Mouse (Mus musculus) G1E (cell line): ENCODE results near the gene Lama5. TPM values are rescaled to one million over a fixed set of nuclear protein-coding genes. Genes with fewer than 3 reads are reported as not detected.

ENCODE experiments used
- ATAC-seq: 2 replicates; pipeline ENCODE4 v1.8.0; 2016; ENCODE audit warnings: mild to moderate bottlenecking; ENCODE audit not compliant: insufficient number of reproducible peaks, poor library complexity, low FRiP score, severe bottlenecking; ENCODE audit errors: extremely low read depth
- DNase-seq: peaks from one replicate; pipeline ENCODE4 v3.0.0; 2012; ENCODE audit warnings: low spot score
- H3K27me3 ChIP-seq: 2 replicates; pipeline ENCODE4 v1.6.1; 2012; ENCODE audit warnings: mild to moderate bottlenecking, low read length, inconsistent platforms; ENCODE audit not compliant: insufficient read depth
- H3K36me3 ChIP-seq: replicated peaks from 2 replicates; pipeline ENCODE3; 2012; ENCODE audit warnings: mild to moderate bottlenecking, inconsistent platforms
- H3K4me1 ChIP-seq: 2 replicates; pipeline ENCODE4 v1.6.1; 2012; ENCODE audit warnings: low read depth, low read length, inconsistent platforms, mixed read lengths; ENCODE audit not compliant: insufficient read depth
- H3K4me3 ChIP-seq: 2 replicates; pipeline ENCODE4 v1.5.1; 2012; ENCODE audit warnings: low read depth, mild to moderate bottlenecking, inconsistent platforms, low read length, moderate library complexity, mixed read lengths
- H3K9me3 ChIP-seq: replicated peaks from 2 replicates; pipeline ENCODE4 v1.6.1; 2012; ENCODE audit warnings: inconsistent platforms
- CTCF ChIP-seq: IDR thresholded peaks from 2 replicates; pipeline ENCODE4 v1.5.1; 2012; ENCODE audit warnings: low read depth, low read length, inconsistent platforms, mixed read lengths
- GATA1 ChIP-seq: IDR thresholded peaks from 2 replicates; pipeline ENCODE4 v1.6.1; 2012; ENCODE audit warnings: borderline replicate concordance, low read length, inconsistent platforms, mixed read lengths
- GATA2 ChIP-seq: IDR thresholded peaks from 2 replicates; pipeline ENCODE4 v1.6.1; 2012; ENCODE audit warnings: low read depth, low read length, inconsistent platforms, borderline replicate concordance
- POLR2AphosphoS5 ChIP-seq: IDR thresholded peaks from 2 replicates; pipeline ENCODE4 v1.6.1; 2012; ENCODE audit warnings: low read depth, low read length, inconsistent platforms; ENCODE audit not compliant: insufficient replicate concordance
- TAL1 ChIP-seq: conservative IDR thresholded peaks from 2 replicates; pipeline ENCODE4 v1.6.1; 2012; ENCODE audit warnings: low read depth, low read length, inconsistent platforms, mixed read lengths
- polyA plus RNA-seq: library from polyadenylated mRNA; stranded (reverse); fragments of >175 nt; gene quantifications from 2 replicates; pipeline ENCODE4 v1.2.3, GENCODE M21; 2012
- total RNA-seq, 2 experiments: library from RNA; stranded (forward) in 1 of 2; stranded (reverse) in 1 of 2; fragments of 200-1000 nt in 1 of 2; fragments of >200 nt in 1 of 2; fragmentation: Nextera tagmentation in 1 of 2; gene quantifications; 2 replicates each; pipeline ENCODE4 v1.2.3; 2014 to 2017

The Lama5 gene
- total and polyA plus RNA-seq, 3 experiments, result 25.4 to 99.6 (median 69.2) TPM

- Histone ChIP-seq H3K4me3 (no peak overlapping the region; the same call in 1 of the 2 replicates), H3K9me3 (peaks cover 11% of the 10 kb centered on the region), H3K4me1 (peaks cover 74% of the 10 kb centered on the region), H3K27me3 (no peaks in the 10 kb centered on the region), H3K36me3 (peaks cover 9% of the 10 kb centered on the region)
- no peak for ATAC-seq
- no peak for TF ChIP-seq POLR2AphosphoS5
- no peak for TF ChIP-seq GATA2
- no peak for TF ChIP-seq CTCF
- no peak for TF ChIP-seq GATA1
- no peak for TF ChIP-seq TAL1
- DNase-seq, result no peak
Observed at GRCm38 (mm10) chr2:180237601-180238345, 12.1 kb upstream of the Lama5 start.

DNA sequence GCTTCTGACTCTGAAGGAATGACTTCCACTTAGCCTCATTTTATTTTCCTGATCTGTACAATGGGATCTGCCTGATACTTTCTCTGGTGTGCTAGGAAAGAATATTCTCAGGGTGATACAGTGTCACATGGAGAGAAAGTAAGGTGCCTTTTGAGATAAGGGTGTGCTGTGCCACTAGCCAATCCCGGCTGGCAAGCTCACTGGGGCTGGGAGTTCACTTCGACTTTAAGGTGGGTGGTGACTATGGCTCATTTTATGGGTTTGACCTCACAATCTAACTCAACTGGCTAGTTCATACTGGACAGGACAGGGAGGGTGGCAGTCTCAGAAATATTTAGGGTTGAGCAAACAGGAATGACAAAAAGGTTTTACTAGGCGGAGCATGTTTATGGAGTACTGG, 11.3 kb upstream of the Lama5 start:
- DNase-seq (peak; percentile 84), ATAC-seq (peak; percentile 69)
- Histone ChIP-seq H3K27me3 (no peaks in the 10 kb centered on the region), H3K36me3 (peaks cover 12% of the 10 kb centered on the region), H3K9me3 (peaks cover 9% of the 10 kb centered on the region), H3K4me3 (peak overlapping the region; percentile 3; the same call in 1 of the 2 replicates), H3K4me1 (peaks cover 76% of the 10 kb centered on the region)
- peak; percentile 85 for TF ChIP-seq TAL1
- no peak for TF ChIP-seq CTCF

GRCm38 (mm10) chr2:180236500-180236899, 10.8 kb upstream of the Lama5 start:
- Histone ChIP-seq H3K4me3 (peak overlapping the region; percentile 66; the same call in 1 of the 2 replicates), H3K27me3 (no peaks in the 10 kb centered on the region), H3K9me3 (peaks cover 5% of the 10 kb centered on the region), H3K4me1 (peaks cover 80% of the 10 kb centered on the region), H3K36me3 (peaks cover 12% of the 10 kb centered on the region)
- ATAC-seq (peak; percentile 9), DNase-seq (peak; percentile 80)
- TF ChIP-seq GATA1 (no peak), TAL1 (no peak), POLR2AphosphoS5 (no peak), GATA2 (no peak), CTCF (no peak)

GRCm38 (mm10) chr2:180235788-180236187, 10.1 kb upstream of the Lama5 start:
- Histone ChIP-seq H3K36me3 (peaks cover 12% of the 10 kb centered on the region), H3K27me3 (no peaks in the 10 kb centered on the region), H3K4me1 (peaks cover 85% of the 10 kb centered on the region), H3K9me3 (peaks cover 2% of the 10 kb centered on the region; the same call in 1 of the 2 replicates), H3K4me3 (peak overlapping the region; percentile 66; the same call in 1 of the 2 replicates)
- TF ChIP-seq POLR2AphosphoS5, result no peak
- TF ChIP-seq GATA2, result no peak
- TF ChIP-seq TAL1, result no peak
- no peak for TF ChIP-seq GATA1
- TF ChIP-seq CTCF, result no peak
- ATAC-seq, result no peak
- DNase-seq, result no peak

DNA sequence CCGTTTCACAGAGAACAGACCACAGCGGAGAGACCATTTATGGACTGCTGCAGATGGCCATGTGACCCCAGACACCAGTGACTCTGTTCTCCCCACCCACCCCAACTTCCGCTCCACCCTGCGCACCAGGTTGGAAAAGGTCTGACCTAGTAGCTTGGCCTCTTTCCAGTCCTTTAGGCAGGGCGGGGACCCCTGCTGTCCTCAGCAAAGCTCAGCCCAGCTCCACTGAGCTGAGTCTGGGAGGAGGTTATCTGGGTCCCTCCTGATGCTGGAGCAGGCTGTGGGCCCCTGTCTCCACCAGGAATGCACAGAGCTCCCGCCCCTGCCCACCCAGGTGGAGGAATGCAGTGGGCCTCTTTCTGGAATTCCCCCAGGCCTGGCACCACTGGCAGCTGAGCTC, 9.3 kb upstream of the Lama5 start:
- no peak for TF ChIP-seq GATA1
- TF ChIP-seq CTCF, result no peak
- no peak for TF ChIP-seq GATA2
- no peak for TF ChIP-seq TAL1
- TF ChIP-seq POLR2AphosphoS5, result no peak
- peaks cover 90% of the 10 kb centered on the region for H3K4me1 ChIP-seq
- no peaks in the 10 kb centered on the region for H3K27me3 ChIP-seq
- peaks cover 2% of the 10 kb centered on the region; the same call in 1 of the 2 replicates for H3K9me3 ChIP-seq
- H3K36me3 ChIP-seq, result peaks cover 12% of the 10 kb centered on the region
- peak overlapping the region; percentile 66 for H3K4me3 ChIP-seq
- peak; percentile 79 for DNase-seq
- peak; percentile 62 for ATAC-seq

GRCm38 (mm10) chr2:180234353-180234752, 8.7 kb upstream of the Lama5 start:
- H3K4me1 ChIP-seq, result peaks cover 87% of the 10 kb centered on the region
- H3K9me3 ChIP-seq, result peaks cover 2% of the 10 kb centered on the region; the same call in 1 of the 2 replicates
- no peak for DNase-seq

More at GRCm38 (mm10) chr2:180234353-180234752, 8.7 kb upstream of the Lama5 start:
- TF ChIP-seq TAL1 (no peak), CTCF (no peak), GATA1 (no peak), POLR2AphosphoS5 (no peak), GATA2 (no peak)
- Histone ChIP-seq H3K36me3 (peaks cover 12% of the 10 kb centered on the region), H3K4me3 (peak overlapping the region; percentile 66), H3K27me3 (no peaks in the 10 kb centered on the region)
- ATAC-seq, result no peak
